Mouse (Mus musculus): Measurements from ENCODE around the gene Gm5678. TPM values are rescaled to one million over a fixed set of nuclear protein-coding genes. Genes with fewer than 3 reads are reported as not detected.
A peak's percentile ranks its signal among the peaks of the same experiment; 100 is the strongest.

Gene Gm5678
- polyA plus RNA-seq, 1 experiment from 2014 or later: not detected

- Histone ChIP-seq H3K4me3 (replicated peaks; ENCODE audit: low read length) (no peak overlapping the region), H3K27ac (ENCODE audit: low read length) (no peak overlapping the region), H3K9ac (replicated peaks; ENCODE audit: low read depth, low read length) (no peak overlapping the region), H3K9me3 (ENCODE audit: control insufficient read depth, low read length) (no peaks in the 10 kb centered on the region), H3K4me2 (ENCODE audit: low read length) (no peak overlapping the region), H3K27me3 (replicated peaks; ENCODE audit: control insufficient read depth, insufficient read depth, low read length) (no peaks in the 10 kb centered on the region), H3K4me1 (replicated peaks; ENCODE audit: control insufficient read depth, insufficient read depth, low read length) (no peaks in the 10 kb centered on the region), H3K36me3 (ENCODE audit: control insufficient read depth, insufficient read depth) (peaks cover 9% of the 10 kb centered on the region; the same call in 1 of the 2 replicates)
- WGBS: 94% methylated on average over 19 of the region's 20 CpGs
- ATAC-seq: no peak
These were observed 36.2 kb upstream of the Gm5678 start for GRCm38 (mm10) chr16:93591450-93592430.

DNA sequence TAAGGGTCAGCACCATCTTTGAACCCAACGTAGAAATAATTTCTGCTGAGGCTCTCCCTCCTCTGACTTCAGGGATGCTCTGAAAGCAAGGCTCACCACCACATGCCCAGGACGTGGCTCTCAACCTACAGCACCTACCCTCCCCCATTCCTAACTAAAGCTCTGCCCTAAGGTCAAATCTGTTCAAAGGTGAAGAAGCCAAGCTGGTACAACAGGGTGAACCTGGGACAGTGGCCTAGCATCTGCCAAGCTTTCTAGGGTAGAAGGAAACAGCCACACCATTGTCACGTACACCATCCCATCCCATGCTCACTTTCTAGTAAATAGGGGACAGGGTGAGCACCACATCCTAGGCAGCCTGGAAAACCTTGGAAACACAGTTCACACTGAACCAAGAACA, 35.2 kb upstream of the Gm5678 start:
- Histone ChIP-seq H3K4me2 (ENCODE audit: low read length) (no peak overlapping the region), H3K9ac (replicated peaks; ENCODE audit: low read depth, low read length) (no peak overlapping the region), H3K4me1 (replicated peaks; ENCODE audit: control insufficient read depth, insufficient read depth, low read length) (no peaks in the 10 kb centered on the region), H3K9me3 (ENCODE audit: control insufficient read depth, low read length) (no peaks in the 10 kb centered on the region), H3K27me3 (replicated peaks; ENCODE audit: control insufficient read depth, insufficient read depth, low read length) (no peaks in the 10 kb centered on the region), H3K4me3 (replicated peaks; ENCODE audit: low read length) (no peak overlapping the region), H3K27ac (ENCODE audit: low read length) (no peak overlapping the region), H3K36me3 (ENCODE audit: control insufficient read depth, insufficient read depth) (peaks cover 11% of the 10 kb centered on the region; the same call in 1 of the 2 replicates)
- 95% methylated on average over 3 of the region's 3 CpGs for WGBS
- ATAC-seq: no peak

GRCm38 (mm10) chr16:93593406-93593805, 34.5 kb upstream of the Gm5678 start:
- Histone ChIP-seq H3K27me3 (replicated peaks; ENCODE audit: control insufficient read depth, insufficient read depth, low read length) (no peaks in the 10 kb centered on the region), H3K9me3 (ENCODE audit: control insufficient read depth, low read length) (no peaks in the 10 kb centered on the region), H3K4me1 (replicated peaks; ENCODE audit: control insufficient read depth, insufficient read depth, low read length) (no peaks in the 10 kb centered on the region), H3K27ac (ENCODE audit: low read length) (no peak overlapping the region), H3K4me3 (replicated peaks; ENCODE audit: low read length) (no peak overlapping the region), H3K9ac (replicated peaks; ENCODE audit: low read depth, low read length) (no peak overlapping the region), H3K4me2 (ENCODE audit: low read length) (no peak overlapping the region), H3K36me3 (ENCODE audit: control insufficient read depth, insufficient read depth) (peaks cover 11% of the 10 kb centered on the region; the same call in 1 of the 2 replicates)
- 88% methylated on average over 8 of the region's 8 CpGs for WGBS
- no peak for ATAC-seq

DNA sequence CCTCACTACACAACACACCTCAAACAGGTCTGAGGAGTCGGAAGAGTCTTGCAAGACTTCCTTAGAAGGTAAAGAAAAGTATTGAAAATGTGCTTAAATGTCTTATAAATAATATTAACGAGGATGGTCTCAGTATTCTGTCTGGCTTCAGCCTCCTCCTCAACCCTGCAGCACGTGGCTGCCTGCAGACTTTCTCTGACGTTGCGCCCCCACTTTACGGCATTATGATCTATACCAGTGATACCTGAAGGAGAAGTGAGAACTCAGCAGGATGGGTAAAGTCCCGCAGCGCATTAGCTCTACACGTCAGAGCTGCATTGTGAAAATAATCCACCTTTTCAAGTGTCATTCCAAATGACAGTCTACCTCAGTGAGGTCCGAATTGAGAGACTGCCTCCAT, 33.4 kb upstream of the Gm5678 start:
- H3K4me3 ChIP-seq (replicated peaks; ENCODE audit: low read length): no peak overlapping the region
- H3K27ac ChIP-seq (ENCODE audit: low read length): no peak overlapping the region
- no peaks in the 10 kb centered on the region for H3K4me1 ChIP-seq (replicated peaks; ENCODE audit: control insufficient read depth, insufficient read depth, low read length)
- no peak overlapping the region for H3K9ac ChIP-seq (replicated peaks; ENCODE audit: low read depth, low read length)
- H3K4me2 ChIP-seq (ENCODE audit: low read length): no peak overlapping the region
- H3K9me3 ChIP-seq (ENCODE audit: control insufficient read depth, low read length): no peaks in the 10 kb centered on the region
- WGBS: 94% methylated on average over 10 of the region's 10 CpGs
- no peaks in the 10 kb centered on the region for H3K27me3 ChIP-seq (replicated peaks; ENCODE audit: control insufficient read depth, insufficient read depth, low read length)
- peaks cover 11% of the 10 kb centered on the region; the same call in 1 of the 2 replicates for H3K36me3 ChIP-seq (ENCODE audit: control insufficient read depth, insufficient read depth)
- no peak for ATAC-seq

GRCm38 (mm10) chr16:93595766-93596165, 32.1 kb upstream of the Gm5678 start:
- Histone ChIP-seq H3K9me3 (ENCODE audit: control insufficient read depth, low read length) (no peaks in the 10 kb centered on the region), H3K4me3 (replicated peaks; ENCODE audit: low read length) (no peak overlapping the region), H3K9ac (replicated peaks; ENCODE audit: low read depth, low read length) (no peak overlapping the region), H3K27ac (ENCODE audit: low read length) (no peak overlapping the region), H3K4me2 (ENCODE audit: low read length) (no peak overlapping the region), H3K36me3 (ENCODE audit: control insufficient read depth, insufficient read depth) (peaks cover 8% of the 10 kb centered on the region; the same call in 1 of the 2 replicates), H3K4me1 (replicated peaks; ENCODE audit: control insufficient read depth, insufficient read depth, low read length) (no peaks in the 10 kb centered on the region), H3K27me3 (replicated peaks; ENCODE audit: control insufficient read depth, insufficient read depth, low read length) (no peaks in the 10 kb centered on the region)
- WGBS: 90% methylated on average over 5 of the region's 5 CpGs
- no peak for ATAC-seq

DNA sequence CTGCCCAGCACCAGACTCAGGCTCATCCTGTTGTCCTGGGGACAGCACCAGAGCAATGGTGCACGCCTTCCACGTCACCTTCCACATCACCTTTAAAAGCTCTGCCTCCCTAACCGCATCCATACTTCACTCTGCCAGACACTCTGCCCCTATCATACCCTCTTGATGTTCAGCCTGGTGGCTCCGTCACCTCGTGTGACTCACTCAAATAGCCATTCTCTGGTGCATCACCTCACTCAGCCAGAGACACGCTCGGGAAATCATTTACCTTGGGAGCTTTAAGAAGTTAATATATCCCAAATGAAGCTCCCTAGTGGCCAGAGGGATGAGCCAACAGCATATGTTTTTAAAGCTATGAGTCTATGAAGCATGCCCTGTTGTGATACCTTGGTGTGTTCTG, 31.1 kb upstream of the Gm5678 start:
- peaks cover 8% of the 10 kb centered on the region; the same call in 1 of the 2 replicates for H3K36me3 ChIP-seq (ENCODE audit: control insufficient read depth, insufficient read depth)
- no peak overlapping the region for H3K4me2 ChIP-seq (ENCODE audit: low read length)

DNA sequence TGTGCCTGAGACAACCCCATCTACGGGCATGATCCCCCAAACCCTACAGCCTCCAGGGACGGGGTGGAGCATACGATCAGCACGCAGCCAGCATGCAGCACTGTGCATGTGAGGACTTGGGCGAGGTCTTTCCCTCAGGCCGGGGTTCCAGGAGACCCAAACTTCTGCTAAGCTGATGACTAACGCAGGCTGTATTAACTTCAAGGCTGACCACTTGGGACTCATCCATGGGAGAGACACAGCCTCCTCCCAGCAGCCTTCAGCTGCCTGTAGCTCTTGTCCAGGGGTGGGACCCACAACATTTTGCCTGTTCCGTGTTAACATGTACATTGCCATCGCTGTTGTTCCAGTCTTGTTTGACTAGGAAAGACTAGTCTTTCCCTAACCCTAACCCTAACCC, 30.3 kb upstream of the Gm5678 start:
- Histone ChIP-seq H3K4me1 (replicated peaks; ENCODE audit: control insufficient read depth, insufficient read depth, low read length) (no peaks in the 10 kb centered on the region), H3K4me3 (replicated peaks; ENCODE audit: low read length) (no peak overlapping the region), H3K27ac (ENCODE audit: low read length) (no peak overlapping the region), H3K9ac (replicated peaks; ENCODE audit: low read depth, low read length) (no peak overlapping the region), H3K27me3 (replicated peaks; ENCODE audit: control insufficient read depth, insufficient read depth, low read length) (no peaks in the 10 kb centered on the region), H3K9me3 (ENCODE audit: control insufficient read depth, low read length) (no peaks in the 10 kb centered on the region), H3K4me2 (ENCODE audit: low read length) (no peak overlapping the region), H3K36me3 (ENCODE audit: control insufficient read depth, insufficient read depth) (peaks cover 8% of the 10 kb centered on the region; the same call in 1 of the 2 replicates)
- WGBS: 95% methylated on average over 9 of the region's 9 CpGs
- ATAC-seq: no peak

More for the DNA sequence above, 31.1 kb upstream of the Gm5678 start:
- no peak overlapping the region for H3K4me3 ChIP-seq (replicated peaks; ENCODE audit: low read length)
- ATAC-seq: no peak
- H3K9me3 ChIP-seq (ENCODE audit: control insufficient read depth, low read length): no peaks in the 10 kb centered on the region
- H3K9ac ChIP-seq (replicated peaks; ENCODE audit: low read depth, low read length): no peak overlapping the region
- no peak overlapping the region for H3K27ac ChIP-seq (ENCODE audit: low read length)
- H3K4me1 ChIP-seq (replicated peaks; ENCODE audit: control insufficient read depth, insufficient read depth, low read length): no peaks in the 10 kb centered on the region
- WGBS: 93% methylated on average over 7 of the region's 7 CpGs
- H3K27me3 ChIP-seq (replicated peaks; ENCODE audit: control insufficient read depth, insufficient read depth, low read length): no peaks in the 10 kb centered on the region

DNA sequence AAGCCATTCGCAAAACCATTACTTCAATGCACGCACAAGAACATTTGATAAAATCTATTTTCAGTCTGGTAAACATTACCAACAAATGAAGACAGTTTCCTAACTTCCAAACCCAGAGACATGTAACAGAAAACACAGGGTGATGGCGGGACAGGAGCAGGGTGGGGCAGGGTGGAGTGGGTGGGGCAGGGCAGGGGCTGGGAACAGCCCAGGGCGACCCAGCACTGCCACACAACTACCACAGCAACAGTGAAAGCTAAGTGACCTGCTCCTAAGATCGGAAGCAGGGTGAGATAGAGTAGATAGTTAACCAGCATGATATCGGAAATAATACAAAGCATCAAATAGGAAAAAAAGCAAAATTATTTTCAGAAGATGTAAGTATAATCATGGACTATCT, 28.4 kb upstream of the Gm5678 start:
- peaks cover 4% of the 10 kb centered on the region for H3K4me1 ChIP-seq (replicated peaks; ENCODE audit: control insufficient read depth, insufficient read depth, low read length)
- no peak for ATAC-seq
- no peaks in the 10 kb centered on the region for H3K27me3 ChIP-seq (replicated peaks; ENCODE audit: control insufficient read depth, insufficient read depth, low read length)
- 88% methylated on average over 6 of the region's 6 CpGs for WGBS
- no peak overlapping the region for H3K9ac ChIP-seq (replicated peaks; ENCODE audit: low read depth, low read length)
- H3K9me3 ChIP-seq (ENCODE audit: control insufficient read depth, low read length): no peaks in the 10 kb centered on the region
- no peak overlapping the region for H3K27ac ChIP-seq (ENCODE audit: low read length)
- H3K4me3 ChIP-seq (replicated peaks; ENCODE audit: low read length): no peak overlapping the region
- H3K4me2 ChIP-seq (ENCODE audit: low read length): no peak overlapping the region
- peaks cover 2% of the 10 kb centered on the region; the same call in 1 of the 2 replicates for H3K36me3 ChIP-seq (ENCODE audit: control insufficient read depth, insufficient read depth)

DNA sequence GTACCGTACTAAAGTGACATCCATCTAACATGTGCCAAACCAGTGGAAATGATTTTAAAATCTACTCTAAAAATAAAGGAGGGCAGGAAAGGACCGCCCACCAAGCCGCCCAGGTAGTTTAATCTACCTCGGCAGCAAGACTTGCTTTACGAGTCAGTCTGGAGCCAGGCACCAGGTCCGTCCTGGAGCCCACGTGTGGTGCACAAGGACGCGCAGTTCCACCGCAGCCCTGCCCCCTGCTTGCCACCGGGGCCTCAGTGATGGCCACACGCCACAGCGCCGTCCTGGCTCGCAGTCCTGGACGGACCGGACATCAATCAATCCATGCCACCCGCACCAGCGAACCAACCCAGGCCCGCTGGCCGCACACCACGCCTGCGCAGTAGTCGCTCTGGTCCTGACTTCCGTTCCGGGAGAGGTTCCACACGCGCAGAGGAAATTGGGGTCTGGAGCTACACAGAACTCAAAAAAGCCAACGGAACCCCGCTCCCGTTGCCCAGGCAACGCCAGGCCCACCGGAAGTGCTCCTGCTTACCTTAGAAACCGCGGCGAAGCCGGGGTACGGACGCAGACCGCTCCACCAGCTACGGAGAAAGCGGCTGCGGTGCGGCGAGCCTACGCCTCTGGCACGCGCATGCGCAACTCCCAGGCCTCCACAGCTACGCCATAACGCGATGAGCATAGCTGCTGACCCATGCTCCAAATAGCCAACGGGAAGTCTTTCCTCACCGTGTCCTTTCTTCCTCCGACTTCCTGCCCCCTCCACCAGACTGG, 24.3 kb upstream of the Gm5678 start, which contains the start of gene Setd4:
TSS of gene Setd4 (minus strand) at position 625 of the 774 bp plus-strand sequence.
- H3K4me3 ChIP-seq (replicated peaks; ENCODE audit: low read length): peak within 1 kb of the TSS; percentile 56
- no peaks in the 10 kb centered on the region for H3K27me3 ChIP-seq (replicated peaks; ENCODE audit: control insufficient read depth, insufficient read depth, low read length)
- peak within 1 kb of the TSS; percentile 92 for H3K27ac ChIP-seq (ENCODE audit: low read length)
- WGBS: under 1% methylated on average over 55 of the region's 55 CpGs
- peak; percentile 89 for ATAC-seq
- H3K4me1 ChIP-seq (replicated peaks; ENCODE audit: control insufficient read depth, insufficient read depth, low read length): peaks cover 14% of the 10 kb centered on the region
- H3K9ac ChIP-seq (replicated peaks; ENCODE audit: low read depth, low read length): peak within 1 kb of the TSS; percentile 71
- no peaks in the 10 kb centered on the region for H3K36me3 ChIP-seq (ENCODE audit: control insufficient read depth, insufficient read depth)
- no peaks in the 10 kb centered on the region for H3K9me3 ChIP-seq (ENCODE audit: control insufficient read depth, low read length)
- peak within 1 kb of the TSS; percentile 99 for H3K4me2 ChIP-seq (ENCODE audit: low read length)

All from forebrain, embryonic 16.5 days (tissue).